Mouse (Mus musculus): ENCODE results near the gene Fcgr1.

DNA sequence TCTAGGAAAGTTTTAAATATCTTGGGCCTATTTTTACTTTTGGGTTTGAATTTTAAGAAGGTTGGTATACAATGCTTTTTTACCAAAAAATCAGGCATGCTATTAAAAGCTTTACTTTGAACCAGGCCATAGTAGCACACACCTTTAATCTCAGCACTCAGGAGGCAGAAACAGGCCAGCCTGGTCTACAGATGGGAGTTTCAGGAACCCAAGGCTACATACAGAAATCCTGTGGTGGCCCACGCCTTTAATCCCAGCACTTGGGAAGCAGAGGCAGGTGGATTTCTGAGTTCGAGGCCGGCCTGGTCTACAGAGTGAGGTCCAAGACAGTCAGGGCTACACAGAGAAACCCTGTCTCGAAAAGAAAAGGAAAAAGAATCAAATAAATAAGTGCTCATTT is 26.2 kb downstream of the Fcgr1 start:
- no peak for TF ChIP-seq CTCF (IDR thresholded peaks at IDR 0.05)
- TF ChIP-seq EP300 (IDR thresholded peaks at IDR 0.05), result no peak

Measured in lung, postnatal 0 days (tissue).